Mouse (Mus musculus): ENCODE data around the gene Gm17490. TPM values are rescaled to one million over a fixed set of nuclear protein-coding genes. Genes with fewer than 3 reads are reported as not detected.

Gm17490 gene
- not detected for polyA plus RNA-seq (2012; fragmentation: generic; extraction: Trizol)

DNA sequence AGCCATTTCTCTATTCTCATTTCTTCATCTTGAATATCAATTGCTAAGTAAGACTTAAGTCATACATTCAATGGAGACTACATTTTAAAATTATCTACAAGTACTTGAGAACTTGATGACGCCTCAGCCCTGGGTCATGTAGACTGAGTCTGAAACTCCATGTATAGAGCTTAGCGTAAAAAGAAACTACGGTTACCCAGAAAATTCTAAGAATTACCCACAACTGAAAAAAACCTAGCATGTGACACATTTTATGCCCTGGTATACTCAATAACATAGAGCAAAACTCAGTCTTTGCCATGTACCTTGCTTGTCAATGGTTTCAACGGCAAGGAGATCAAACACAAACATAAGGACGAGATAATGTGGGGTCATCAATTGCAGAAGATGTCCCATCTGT is at the start of gene Gm17490:
Gene Gm17490, minus strand, starts transcription at position 375 of the 400 bp plus-strand sequence.

DNA sequence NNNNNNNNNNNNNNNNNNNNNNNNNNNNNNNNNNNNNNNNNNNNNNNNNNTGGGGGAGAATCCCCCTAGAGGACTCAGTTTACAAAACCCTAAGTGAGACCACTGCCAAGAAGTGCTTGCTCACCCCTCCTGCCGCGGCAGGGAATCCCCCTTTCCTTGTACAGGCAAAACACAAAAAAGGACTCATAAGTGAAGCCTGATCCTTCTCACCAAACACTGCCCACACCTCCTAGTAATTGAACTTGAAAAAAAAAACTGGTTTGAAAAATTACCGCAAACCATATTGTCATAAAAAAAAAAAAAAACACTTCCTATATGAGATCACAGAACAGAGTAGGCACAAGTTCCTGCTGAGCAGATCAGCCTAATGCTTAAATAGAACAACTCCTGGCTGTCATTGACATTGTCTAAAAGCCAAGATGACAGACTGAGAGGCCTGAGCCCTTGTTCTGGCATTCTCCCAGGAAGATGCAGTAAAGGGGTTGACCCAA is 16.4 kb upstream of the Gm17490 start, which contains the start of gene Il2ra:
Gene Il2ra, plus strand, starts transcription at position 357 of the 491 bp plus-strand sequence.

DNA sequence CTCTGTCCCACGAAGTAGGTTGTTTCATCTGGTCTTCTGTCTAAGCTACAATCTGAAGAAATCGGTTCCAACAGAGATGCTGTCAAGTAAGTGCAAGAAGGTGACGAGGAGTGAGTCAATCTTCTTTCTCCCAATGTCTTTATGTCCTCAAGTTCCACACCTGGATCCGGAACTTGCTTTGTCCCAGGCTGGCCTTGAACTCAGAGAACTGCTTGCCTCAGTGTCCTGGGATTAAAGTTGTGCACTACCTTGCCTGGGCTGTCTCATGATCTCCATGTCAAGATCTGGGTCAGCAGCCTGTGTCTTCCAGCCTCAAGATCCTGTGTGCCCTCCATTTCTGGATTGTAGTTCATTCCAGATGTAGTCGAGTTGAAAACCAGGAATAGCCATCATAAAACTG is 22.0 kb downstream of the Gm17490 start, which contains the start of gene Rbm17:
Gene Rbm17, minus strand, starts transcription at position 101 of the 400 bp plus-strand sequence.

Other genes with a start within 250 kb of the Gm17490 start
- gene Pfkfb3, start 72.2 kb downstream of the Gm17490 start, polyA plus RNA-seq (2012; fragmentation: generic; extraction: Trizol): 1 to 10 TPM in 1 of 2 experiments, under 1 TPM in 1; 0.19 to 2.0 TPM
- gene Rbm17, start 22.1 kb downstream of the Gm17490 start, polyA plus RNA-seq (2012; fragmentation: generic; extraction: Trizol): 10 to 100 TPM; 34.3 to 82.9 TPM
- gene Il2ra, start 16.5 kb upstream of the Gm17490 start, polyA plus RNA-seq (2012; fragmentation: generic; extraction: Trizol): not detected
- 1 to 10 TPM in 1 of 2 experiments, under 1 TPM in 1; 0.08 to 1.8 TPM for gene Il15ra, start 79.0 kb upstream of the Gm17490 start, polyA plus RNA-seq (2012; fragmentation: generic; extraction: Trizol)
- gene Fbh1, start 151.3 kb upstream of the Gm17490 start, polyA plus RNA-seq (2012; fragmentation: generic; extraction: Trizol): 10 to 100 TPM; 11.4 to 39.1 TPM
- 10 to 100 TPM in 1 of 2 experiments, 1 to 10 TPM in 1; 1.6 to 20.7 TPM for gene Ankrd16, start 151.6 kb upstream of the Gm17490 start, polyA plus RNA-seq (2012; fragmentation: generic; extraction: Trizol)